Mouse (Mus musculus): Measurements from ENCODE around the gene Far2. TPM values are rescaled to one million over a fixed set of nuclear protein-coding genes. Genes with fewer than 3 reads are reported as not detected.
A peak's percentile ranks its signal among the peaks of the same experiment; 100 is the strongest.
"Not testable (repeated sequence)": the region's sequence is repeated elsewhere in the genome, so short reads cannot be mapped to it uniquely, and the experiment has no call there.

Far2 gene
- total RNA-seq, 2 experiments from 2014 or later: 18.1 to 19.7 TPM

GRCm38 (mm10) chr6:148132314-148132713, 85.3 kb downstream of the Far2 start:
- intact Hi-C loops (cut with DNase I): no loop called here
- Histone ChIP-seq H3K4me3 (no peak overlapping the region), H3K27ac (no peak overlapping the region)
- TF ChIP-seq CTCF (IDR thresholded peaks at IDR 0.05): no peak
- DNase-seq (ENCODE audit: extremely low spot score in 1 of 2, low spot score in 2 of 2): no peak

DNA sequence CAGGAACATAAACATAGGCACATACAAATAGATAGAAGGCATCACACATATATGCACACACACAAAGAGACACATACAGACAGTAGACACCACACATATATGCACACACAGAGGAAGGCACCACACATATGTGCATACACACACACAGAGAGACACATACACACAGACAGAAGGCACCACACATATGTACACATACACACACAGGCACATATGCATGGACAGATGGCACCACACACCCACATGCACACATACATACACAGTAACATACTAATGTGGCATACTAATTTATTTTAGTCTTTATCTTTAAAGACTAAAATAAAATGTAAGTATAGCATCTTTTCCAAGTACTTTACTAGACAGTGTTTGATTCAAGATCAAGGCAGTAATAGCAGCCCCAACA, 86.5 kb downstream of the Far2 start:
- intact Hi-C loops (cut with DNase I): no loop called here
- H3K27ac ChIP-seq: no peak overlapping the region
- no peak for TF ChIP-seq CTCF (IDR thresholded peaks at IDR 0.05)
- no peak overlapping the region for H3K4me3 ChIP-seq
- no peak for DNase-seq (ENCODE audit: extremely low spot score in 1 of 2, low spot score in 2 of 2)

GRCm38 (mm10) chr6:148135769-148136382, 88.8 kb downstream of the Far2 start:
- Histone ChIP-seq H3K27ac (no peak overlapping the region), H3K4me3 (no peak overlapping the region)
- intact Hi-C loops (cut with DNase I): loop anchor here (1.0 kb wide), 1 partner anchor 135 kb away; no protein-coding TSS in a partner anchor
- peak; percentile 98 for TF ChIP-seq CTCF (IDR thresholded peaks at IDR 0.05)
- peak; percentile 80 for DNase-seq (ENCODE audit: extremely low spot score in 1 of 2, low spot score in 2 of 2)

GRCm38 (mm10) chr6:148139288-148139995, 92.4 kb downstream of the Far2 start:
- H3K27ac ChIP-seq: no peak overlapping the region
- no peak overlapping the region for H3K4me3 ChIP-seq
- no peak for TF ChIP-seq CTCF (IDR thresholded peaks at IDR 0.05)
- intact Hi-C loops (cut with DNase I): no loop called here
- DNase-seq (ENCODE audit: extremely low spot score in 1 of 2, low spot score in 2 of 2): no peak

- Histone ChIP-seq H3K27ac (no peak overlapping the region), H3K4me3 (no peak overlapping the region)
- intact Hi-C loops (cut with DNase I): no loop called here
- no peak; the same call in 1 of the 2 replicates for TF ChIP-seq CTCF (IDR thresholded peaks at IDR 0.05)
- no peak for DNase-seq (ENCODE audit: extremely low spot score in 1 of 2, low spot score in 2 of 2)
Observed at GRCm38 (mm10) chr6:148141874-148142273, 94.8 kb downstream of the Far2 start.

- intact Hi-C loops (cut with DNase I): no loop called here
- Histone ChIP-seq H3K27ac (no peak overlapping the region), H3K4me3 (no peak overlapping the region)
- TF ChIP-seq CTCF (IDR thresholded peaks at IDR 0.05): no peak
- DNase-seq (ENCODE audit: extremely low spot score in 1 of 2, low spot score in 2 of 2): no peak
Observed at GRCm38 (mm10) chr6:148142421-148142820, 95.4 kb downstream of the Far2 start.

GRCm38 (mm10) chr6:148152305-148152704, 105.2 kb downstream of the Far2 start:
- DNase-seq (ENCODE audit: extremely low spot score in 1 of 2, low spot score in 2 of 2); H3K4me3 ChIP-seq; H3K27ac ChIP-seq; intact Hi-C loops (cut with DNase I): not testable (repeated sequence)

GRCm38 (mm10) chr6:148172904-148173303, 125.8 kb downstream of the Far2 start:
- no peak for TF ChIP-seq CTCF (IDR thresholded peaks at IDR 0.05)
- intact Hi-C loops (cut with DNase I): no loop called here
- Histone ChIP-seq H3K27ac (no peak overlapping the region), H3K4me3 (no peak overlapping the region)
- DNase-seq (ENCODE audit: extremely low spot score in 1 of 2, low spot score in 2 of 2): no peak

GRCm38 (mm10) chr6:148185694-148186093, 138.6 kb downstream of the Far2 start:
- no peak for TF ChIP-seq CTCF (IDR thresholded peaks at IDR 0.05)
- intact Hi-C loops (cut with DNase I): no loop called here
- Histone ChIP-seq H3K4me3 (no peak overlapping the region), H3K27ac (no peak overlapping the region)
- no peak for DNase-seq (ENCODE audit: extremely low spot score in 1 of 2, low spot score in 2 of 2)

DNA sequence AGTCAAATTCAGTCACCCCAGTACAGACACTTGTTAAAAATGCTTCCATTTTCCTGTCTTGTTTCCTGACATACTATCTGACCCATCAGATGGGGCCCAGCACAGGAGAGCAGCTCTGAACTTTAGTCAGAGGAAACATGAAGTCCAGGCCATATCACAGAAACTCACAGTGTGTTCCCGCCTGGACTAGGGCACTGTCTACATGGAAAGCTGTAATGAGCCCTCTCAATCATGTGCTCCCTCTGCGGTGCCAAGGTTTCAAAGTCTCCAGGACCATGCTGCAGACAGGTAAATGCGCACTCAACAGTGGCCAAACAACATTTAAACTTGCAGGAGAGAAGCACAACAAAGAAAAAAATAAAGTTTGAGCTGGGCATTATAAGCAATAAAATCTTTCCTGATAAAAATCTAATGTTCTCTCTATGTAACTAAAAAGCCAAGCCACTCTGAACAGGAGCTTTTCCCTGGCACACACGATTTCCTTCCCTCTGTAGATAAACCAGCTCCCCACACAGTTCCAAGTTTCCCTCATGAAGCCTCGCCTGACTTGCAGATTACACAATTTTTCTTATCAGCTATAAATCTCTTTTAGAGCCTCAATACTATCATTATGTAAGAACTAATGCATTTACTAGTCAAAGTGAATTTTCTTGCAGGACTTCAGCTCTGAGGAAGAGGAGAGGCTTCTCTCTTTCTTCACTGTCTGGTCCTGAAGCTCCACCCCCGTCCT, 147.1 kb downstream of the Far2 start:
- H3K27ac ChIP-seq: no peak overlapping the region
- H3K4me3 ChIP-seq: no peak overlapping the region
- no peak for TF ChIP-seq CTCF (IDR thresholded peaks at IDR 0.05)
- intact Hi-C loops (cut with DNase I): no loop called here
- no peak for DNase-seq (ENCODE audit: extremely low spot score in 1 of 2, low spot score in 2 of 2)

GRCm38 (mm10) chr6:148199177-148199576, 152.1 kb downstream of the Far2 start:
- Histone ChIP-seq H3K4me3 (no peak overlapping the region), H3K27ac (no peak overlapping the region)
- no peak for TF ChIP-seq CTCF (IDR thresholded peaks at IDR 0.05)
- intact Hi-C loops (cut with DNase I): no loop called here
- DNase-seq (ENCODE audit: extremely low spot score in 1 of 2, low spot score in 2 of 2): no peak

DNA sequence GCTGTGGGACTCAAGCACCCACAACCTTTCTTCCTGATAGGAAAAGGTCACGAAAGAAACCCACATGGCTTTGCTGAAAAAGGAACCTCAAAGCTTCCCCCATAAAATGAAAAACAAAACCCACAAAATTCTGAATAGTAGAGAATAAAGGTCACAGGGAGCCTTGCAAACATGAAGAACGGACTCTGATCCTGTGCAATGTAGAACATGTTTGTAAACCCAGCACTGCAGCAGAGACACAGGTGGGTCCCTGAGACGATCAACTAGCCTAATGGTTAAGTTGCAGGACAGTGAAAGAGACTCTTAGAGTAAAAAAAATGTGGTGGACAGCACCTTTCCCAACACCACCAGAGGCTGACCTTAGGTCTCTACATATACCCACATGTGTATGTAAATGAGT, 152.7 kb downstream of the Far2 start:
- no peak overlapping the region for H3K27ac ChIP-seq
- TF ChIP-seq CTCF (IDR thresholded peaks at IDR 0.05): no peak
- H3K4me3 ChIP-seq: no peak overlapping the region
- no peak for DNase-seq (ENCODE audit: extremely low spot score in 1 of 2, low spot score in 2 of 2)
- intact Hi-C loops (cut with DNase I): no loop called here

Data from left cerebral cortex, adult 2 months (tissue).